Mouse (Mus musculus) hindbrain, embryonic 12.5 days (tissue): ENCODE data around the gene Gga1. TPM values are rescaled to one million over a fixed set of nuclear protein-coding genes. Genes with fewer than 3 reads are reported as not detected.

Experiments
- ATAC-seq: fragments of 200-750 bp; cut with Nextera tagmentation; 2 replicates; pipeline ENCODE4 v1.8.0; 2017; ENCODE audit warnings: moderate TSS enrichment; ENCODE audit not compliant: low FRiP score
- H3K27ac ChIP-seq: fragments of 300-500 bp; sonication (generic); 2 replicates; pipeline ENCODE4 v1.5.1; 2016; ENCODE audit warnings: mild to moderate bottlenecking
- H3K27me3 ChIP-seq: fragments of 300-500 bp; sonication (generic); 2 replicates; pipeline ENCODE4 v1.6.1; 2016; ENCODE audit warnings: mild to moderate bottlenecking
- H3K36me3 ChIP-seq: fragments of 300-500 bp; sonication (generic); 2 replicates; pipeline ENCODE4 v1.6.1; 2016; ENCODE audit warnings: mild to moderate bottlenecking
- H3K4me1 ChIP-seq: fragments of 300-500 bp; sonication (generic); 2 replicates; pipeline ENCODE4 v1.6.1; 2016
- H3K4me2 ChIP-seq: fragments of 300-500 bp; sonication (generic); replicated peaks from 2 replicates; pipeline ENCODE4 v1.6.1; 2016; ENCODE audit warnings: mild to moderate bottlenecking
- H3K4me3 ChIP-seq: fragments of 300-500 bp; sonication (generic); 2 replicates; pipeline ENCODE4 v1.5.1; 2016; ENCODE audit warnings: mild to moderate bottlenecking
- H3K9ac ChIP-seq: fragments of 300-500 bp; sonication (generic); 2 replicates; pipeline ENCODE4 v1.6.1; 2016; ENCODE audit warnings: mild to moderate bottlenecking, moderate library complexity
- H3K9me3 ChIP-seq: fragments of 300-500 bp; sonication (generic); replicated peaks from 2 replicates; pipeline ENCODE4 v1.6.1; 2016; ENCODE audit warnings: mild to moderate bottlenecking
- WGBS: fragments of 180-500 bp; shearing (Covaris S2); methylation state at CpG from one replicate; pipeline ENCODE4 v1.1.7; 2016; 5-methylcytosine and 5-hydroxymethylcytosine counted together
- polyA plus RNA-seq: library from polyadenylated mRNA; unstranded; fragments of >200 nt; fragmentation: Nextera tagmentation; extraction: Ambion mirVana; gene quantifications from 2 replicates; pipeline ENCODE4 v1.2.1, GENCODE M21; 2016

Gga1 gene
- 54.3 and 58.7 TPM in 2 replicates for polyA plus RNA-seq

- no peaks in the 10 kb centered on the region for H3K27me3 ChIP-seq
Observed at GRCm38 (mm10) chr15:78876991-78877809, at the start of gene Gga1. Gga1 (plus strand) TSS chr15:78877190.

GRCm38 (mm10) chr15:78828315-78828714 lies 48.7 kb upstream of the Gga1 start:
- 25% methylated on average over 5 of the region's 5 CpGs for WGBS
- no peak for ATAC-seq
- no peak overlapping the region for H3K4me3 ChIP-seq
- H3K9ac ChIP-seq, result no peak overlapping the region
- no peaks in the 10 kb centered on the region for H3K9me3 ChIP-seq
- no peaks in the 10 kb centered on the region for H3K36me3 ChIP-seq
- no peak overlapping the region for H3K4me2 ChIP-seq
- no peak overlapping the region for H3K27ac ChIP-seq
- peaks cover 20% of the 10 kb centered on the region for H3K27me3 ChIP-seq
- peaks cover 19% of the 10 kb centered on the region for H3K4me1 ChIP-seq

More at GRCm38 (mm10) chr15:78876991-78877809, at the start of gene Gga1:
- H3K9ac ChIP-seq, result peak within 1 kb of the TSS; percentile 79
- H3K4me2 ChIP-seq, result peak within 1 kb of the TSS; percentile 90
- H3K36me3 ChIP-seq, result peaks cover 21% of the 10 kb centered on the region
- peak; percentile 93 for ATAC-seq
- H3K27ac ChIP-seq, result peak within 1 kb of the TSS; percentile 98
- peaks cover 29% of the 10 kb centered on the region for H3K4me1 ChIP-seq
- H3K4me3 ChIP-seq, result peak within 1 kb of the TSS; percentile 76
- H3K9me3 ChIP-seq, result no peaks in the 10 kb centered on the region
- WGBS, result under 1% methylated on average over 76 of the region's 95 CpGs

GRCm38 (mm10) chr15:78829636-78830035 lies 47.4 kb upstream of the Gga1 start:
- H3K4me3 ChIP-seq, result no peak overlapping the region
- no peak overlapping the region for H3K4me2 ChIP-seq
- no peaks in the 10 kb centered on the region for H3K36me3 ChIP-seq
- H3K4me1 ChIP-seq, result peaks cover 26% of the 10 kb centered on the region
- peaks cover 20% of the 10 kb centered on the region for H3K27me3 ChIP-seq
- no peak overlapping the region for H3K27ac ChIP-seq
- H3K9me3 ChIP-seq, result no peaks in the 10 kb centered on the region
- no peak overlapping the region for H3K9ac ChIP-seq
- 93% methylated on average over 1 of the region's 1 CpGs for WGBS
- no peak for ATAC-seq

- no peak overlapping the region for H3K9ac ChIP-seq
- H3K4me2 ChIP-seq, result no peak overlapping the region
- peaks cover 40% of the 10 kb centered on the region for H3K4me1 ChIP-seq
- no peaks in the 10 kb centered on the region for H3K9me3 ChIP-seq
- 78% methylated on average over 10 of the region's 10 CpGs for WGBS
- ATAC-seq, result no peak
- peaks cover 20% of the 10 kb centered on the region for H3K27me3 ChIP-seq
- H3K27ac ChIP-seq, result no peak overlapping the region
- H3K4me3 ChIP-seq, result no peak overlapping the region
- no peaks in the 10 kb centered on the region for H3K36me3 ChIP-seq
Observed at GRCm38 (mm10) chr15:78830742-78831719, 46.0 kb upstream of the Gga1 start.

GRCm38 (mm10) chr15:78831720-78832657 lies 45.0 kb upstream of the Gga1 start:
- Histone ChIP-seq H3K4me3 (no peak overlapping the region), H3K9me3 (no peaks in the 10 kb centered on the region), H3K27ac (peak overlapping the region; percentile 66; the same call in 1 of the 2 replicates), H3K4me2 (no peak overlapping the region), H3K4me1 (peaks cover 43% of the 10 kb centered on the region), H3K36me3 (no peaks in the 10 kb centered on the region), H3K9ac (0 out of 2 replicates have a peak overlapping the region, but pooled peaks have one; percentile 35), H3K27me3 (peaks cover 17% of the 10 kb centered on the region)
- ATAC-seq, result 0 out of 2 replicates have a peak, but pooled peaks have one; percentile 15
- WGBS, result 50% methylated on average over 18 of the region's 19 CpGs

- H3K27ac ChIP-seq, result peak overlapping the region; percentile 66
- no peaks in the 10 kb centered on the region for H3K36me3 ChIP-seq
- peaks cover 10% of the 10 kb centered on the region; the same call in 1 of the 2 replicates for H3K27me3 ChIP-seq
- peak overlapping the region; percentile 35; the same call in 1 of the 2 replicates for H3K9ac ChIP-seq
- peak; percentile 47 for ATAC-seq
- 12% methylated on average over 14 of the region's 14 CpGs for WGBS
- H3K4me3 ChIP-seq, result no peak overlapping the region
- H3K4me2 ChIP-seq, result no peak overlapping the region
- H3K4me1 ChIP-seq, result peaks cover 43% of the 10 kb centered on the region
- no peaks in the 10 kb centered on the region for H3K9me3 ChIP-seq
Observed at GRCm38 (mm10) chr15:78832701-78833123, 44.3 kb upstream of the Gga1 start.

- Histone ChIP-seq H3K27ac (peak overlapping the region; percentile 40; the same call in 1 of the 2 replicates), H3K9me3 (no peaks in the 10 kb centered on the region), H3K4me1 (peaks cover 39% of the 10 kb centered on the region), H3K36me3 (no peaks in the 10 kb centered on the region), H3K27me3 (peaks cover 3% of the 10 kb centered on the region; the same call in 1 of the 2 replicates), H3K9ac (no peak overlapping the region), H3K4me3 (no peak overlapping the region), H3K4me2 (no peak overlapping the region)
- 92% methylated on average over 3 of the region's 3 CpGs for WGBS
- ATAC-seq, result 0 out of 2 replicates have a peak, but pooled peaks have one; percentile 17
Observed at GRCm38 (mm10) chr15:78833582-78833981, 43.4 kb upstream of the Gga1 start.

- ATAC-seq, result no peak
- no peak overlapping the region for H3K4me2 ChIP-seq
- peak overlapping the region; percentile 24; the same call in 1 of the 2 replicates for H3K9ac ChIP-seq
- WGBS, result 48% methylated on average over 10 of the region's 10 CpGs
- H3K4me3 ChIP-seq, result no peak overlapping the region
- H3K36me3 ChIP-seq, result no peaks in the 10 kb centered on the region
- H3K27me3 ChIP-seq, result no peaks in the 10 kb centered on the region
- H3K9me3 ChIP-seq, result no peaks in the 10 kb centered on the region
- H3K27ac ChIP-seq, result peak overlapping the region; percentile 72; the same call in 1 of the 2 replicates
- peaks cover 46% of the 10 kb centered on the region for H3K4me1 ChIP-seq
Observed at GRCm38 (mm10) chr15:78834233-78835005, 42.6 kb upstream of the Gga1 start.

GRCm38 (mm10) chr15:78835200-78836085 lies 41.5 kb upstream of the Gga1 start:
- no peaks in the 10 kb centered on the region for H3K9me3 ChIP-seq
- H3K4me3 ChIP-seq, result no peak overlapping the region
- 8% methylated on average over 12 of the region's 12 CpGs for WGBS
- H3K4me2 ChIP-seq, result no peak overlapping the region
- H3K27me3 ChIP-seq, result no peaks in the 10 kb centered on the region
- H3K4me1 ChIP-seq, result peaks cover 56% of the 10 kb centered on the region
- H3K36me3 ChIP-seq, result no peaks in the 10 kb centered on the region
- H3K27ac ChIP-seq, result peak overlapping the region; percentile 72
- no peak overlapping the region for H3K9ac ChIP-seq
- ATAC-seq, result no peak

GRCm38 (mm10) chr15:78836086-78836621 lies 40.8 kb upstream of the Gga1 start:
- Histone ChIP-seq H3K4me1 (peaks cover 63% of the 10 kb centered on the region), H3K9ac (no peak overlapping the region)

More at GRCm38 (mm10) chr15:78836086-78836621, 40.8 kb upstream of the Gga1 start:
- 36% methylated on average over 8 of the region's 8 CpGs for WGBS
- Histone ChIP-seq H3K27me3 (peaks cover 3% of the 10 kb centered on the region; the same call in 1 of the 2 replicates), H3K4me3 (no peak overlapping the region), H3K27ac (peak overlapping the region; percentile 72), H3K36me3 (no peaks in the 10 kb centered on the region), H3K9me3 (no peaks in the 10 kb centered on the region), H3K4me2 (no peak overlapping the region)
- no peak for ATAC-seq
